Mouse (Mus musculus): Measurements from ENCODE around the gene Sdc4.
A peak's percentile ranks its signal among the peaks of the same experiment; 100 is the strongest.

- TF ChIP-seq POLR2A (IDR thresholded peaks at IDR 0.05; ENCODE audit: extremely low read depth, insufficient read depth, low read length) (no peak), CTCF (IDR thresholded peaks at IDR 0.05; ENCODE audit: low read depth, low read length) (0 out of 2 replicates have a peak, but pooled peaks have one; percentile 19)
Measured at GRCm38 (mm10) chr2:164430697-164431096, 13.0 kb downstream of the Sdc4 start.

Data from liver, adult 2 months (tissue).